Mouse (Mus musculus): ENCODE data around the gene Dclk2.

Gene Dclk2

GRCm38 (mm10) chr3:86839606-86840005, 81.0 kb downstream of the Dclk2 start:
- DNase-seq = no peak

DNA sequence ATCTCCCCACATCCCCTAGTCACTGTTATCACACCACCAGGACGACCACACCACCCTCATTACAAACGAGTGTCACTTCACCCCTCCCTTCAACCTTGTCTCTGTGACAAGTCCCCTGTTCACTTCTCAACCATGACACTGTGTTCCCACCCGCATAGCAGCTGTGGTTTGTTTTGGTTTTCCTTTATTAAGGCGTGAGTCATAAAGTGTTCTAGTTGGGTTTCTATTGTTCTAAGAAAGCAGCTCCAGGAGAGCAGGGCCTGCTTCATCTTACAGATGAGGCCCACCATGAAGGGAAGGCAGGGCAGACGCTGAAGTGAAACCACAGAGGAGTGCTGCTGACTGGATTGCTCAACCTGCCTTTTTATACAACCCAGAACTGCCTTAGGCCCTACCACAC, 83.3 kb downstream of the Dclk2 start:
- DNase-seq = no peak

DNA sequence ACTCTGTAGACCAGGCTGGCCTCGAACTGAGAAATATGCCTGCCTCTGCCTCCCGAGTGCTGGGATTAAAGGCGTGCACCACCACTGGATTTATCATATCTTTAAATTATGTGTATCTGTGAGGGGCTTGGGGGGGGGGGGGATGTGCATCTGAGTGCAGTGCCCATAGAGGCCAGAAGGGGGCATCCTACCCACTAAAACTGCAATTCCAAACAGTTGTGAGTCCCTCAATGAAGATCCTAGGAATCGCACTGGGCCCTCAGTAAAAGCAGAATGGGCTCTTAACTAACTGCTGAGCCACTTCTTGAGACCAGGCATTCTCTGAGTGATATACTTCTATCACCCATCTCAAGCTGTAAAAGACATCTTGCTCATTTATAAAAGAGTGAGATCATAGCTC, 85.5 kb downstream of the Dclk2 start:
- DNase-seq = no peak

GRCm38 (mm10) chr3:86834341-86834740, 86.3 kb downstream of the Dclk2 start:
- DNase-seq = no peak

DNA sequence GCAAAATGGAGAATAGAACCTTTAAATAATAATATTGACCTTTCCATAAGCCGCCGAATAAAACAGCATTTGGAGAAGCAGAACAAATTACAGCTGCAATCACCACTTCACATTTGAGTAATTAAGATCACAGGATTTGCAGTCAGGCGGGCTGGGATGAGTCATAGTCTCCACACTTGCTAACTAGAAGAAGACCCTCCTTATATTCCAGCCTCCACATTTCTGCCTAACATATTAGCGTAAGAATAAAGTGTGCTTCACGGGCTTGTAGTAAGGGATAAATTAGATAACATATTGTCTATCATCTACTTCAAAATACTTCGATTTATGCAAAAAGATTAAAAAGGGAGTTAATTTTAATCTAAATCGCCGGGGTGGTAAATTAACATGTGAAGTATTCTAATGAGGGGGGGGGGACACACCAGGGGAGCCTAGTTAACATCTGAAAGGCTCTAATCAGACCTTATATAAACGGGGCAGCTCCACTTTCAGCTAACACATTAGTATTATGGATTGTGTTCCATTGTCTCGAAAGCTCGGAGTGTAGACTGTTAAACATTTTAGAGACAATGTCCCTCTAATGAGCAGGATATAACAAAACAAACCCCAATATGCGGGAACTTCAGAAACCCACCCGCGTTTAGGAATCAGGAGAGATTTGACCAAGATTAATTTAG, 87.9 kb downstream of the Dclk2 start:
- no peak for DNase-seq

- no peak for DNase-seq
These were observed 88.5 kb downstream of the Dclk2 start for GRCm38 (mm10) chr3:86832115-86832514.

DNA sequence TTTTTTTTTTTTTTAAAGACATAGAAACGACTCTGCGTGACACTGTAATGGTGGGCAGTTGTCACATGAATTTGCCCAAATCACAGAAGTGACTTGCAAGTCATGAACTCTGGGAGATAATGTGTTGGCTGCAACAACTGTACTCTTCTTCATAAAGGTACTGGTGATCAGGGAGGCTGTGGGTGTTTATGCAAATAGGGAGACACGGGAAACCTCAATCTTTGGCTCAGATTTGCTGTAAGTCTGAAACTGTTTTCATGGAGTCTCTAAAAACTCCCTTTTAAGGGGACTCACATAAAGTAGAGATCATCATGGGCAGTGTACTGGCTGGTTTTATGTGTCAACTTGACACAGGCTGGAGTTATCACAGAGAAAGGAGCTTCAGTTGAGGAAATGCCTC, 93.1 kb downstream of the Dclk2 start:
- no peak for DNase-seq

GRCm38 (mm10) chr3:86821383-86821782, 99.3 kb downstream of the Dclk2 start:
- peak; percentile 48 for DNase-seq

- DNase-seq = no peak
These were observed 100.3 kb downstream of the Dclk2 start for GRCm38 (mm10) chr3:86820344-86820743.

- DNase-seq = no peak
These were observed 101.3 kb downstream of the Dclk2 start for GRCm38 (mm10) chr3:86819372-86819771.

- peak; percentile 79 for DNase-seq
These were observed 102.6 kb downstream of the Dclk2 start for GRCm38 (mm10) chr3:86818001-86818585.

DNA sequence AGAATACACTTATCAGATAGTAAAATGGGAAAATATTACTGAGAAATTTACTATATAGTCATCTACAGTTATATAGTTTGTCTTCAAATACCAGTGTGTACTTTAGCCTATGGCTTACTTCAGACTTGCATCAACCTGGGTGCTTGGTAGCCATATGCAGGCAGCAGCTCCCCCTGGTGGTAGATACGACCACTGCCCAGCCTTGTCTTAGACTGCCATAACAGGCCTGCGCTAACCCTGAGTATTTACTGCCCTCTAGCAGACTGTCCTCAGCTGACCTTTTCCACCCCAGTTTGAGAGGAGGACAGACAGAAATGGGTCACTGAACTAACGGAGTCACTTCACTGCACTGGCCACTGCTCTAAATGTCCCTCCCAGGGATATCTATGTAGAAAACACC, 108.0 kb downstream of the Dclk2 start:
- DNase-seq = peak; percentile 75

DNA sequence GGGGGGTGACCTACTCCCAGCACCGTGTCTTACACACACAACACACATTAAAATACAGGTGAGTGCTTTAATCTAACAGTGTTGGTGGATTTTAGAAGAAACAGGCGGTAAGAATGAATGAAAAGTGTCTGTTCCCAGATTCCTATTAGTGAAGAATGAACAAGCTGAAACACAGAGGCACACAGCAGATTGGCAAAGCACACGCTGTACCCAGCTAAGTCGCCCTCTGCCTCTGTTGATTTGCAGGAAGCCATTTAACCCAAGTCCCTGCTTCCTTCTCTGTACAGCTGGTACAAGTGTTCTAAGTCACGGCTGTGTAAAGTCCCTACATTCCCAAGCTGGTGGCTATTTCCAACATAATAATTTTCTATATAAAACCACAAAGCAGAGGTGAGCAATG, 109.7 kb downstream of the Dclk2 start:
- no peak for DNase-seq

- no peak for DNase-seq
These were observed 111.0 kb downstream of the Dclk2 start for GRCm38 (mm10) chr3:86809646-86810045.

DNA sequence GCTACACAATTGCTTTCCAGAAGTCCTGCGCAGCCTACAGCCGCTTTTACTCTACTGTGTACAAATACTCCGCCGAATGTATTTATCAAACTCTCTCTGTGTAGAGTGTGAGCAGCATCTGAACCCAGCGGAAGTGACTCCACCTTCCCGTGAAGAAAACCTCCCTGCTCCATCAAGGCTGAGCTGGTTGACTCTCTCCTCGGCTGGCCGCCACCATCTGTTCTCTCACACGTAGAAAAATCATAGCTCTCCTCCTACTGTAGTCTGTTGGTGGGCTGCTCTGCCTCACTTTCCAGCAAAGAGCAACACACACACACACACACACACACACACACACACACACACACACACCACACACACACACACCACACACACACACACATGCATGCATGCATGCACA, 111.5 kb downstream of the Dclk2 start:
- DNase-seq = no peak

- DNase-seq = peak; percentile 67
These were observed 112.7 kb downstream of the Dclk2 start for GRCm38 (mm10) chr3:86807750-86808467.

DNA sequence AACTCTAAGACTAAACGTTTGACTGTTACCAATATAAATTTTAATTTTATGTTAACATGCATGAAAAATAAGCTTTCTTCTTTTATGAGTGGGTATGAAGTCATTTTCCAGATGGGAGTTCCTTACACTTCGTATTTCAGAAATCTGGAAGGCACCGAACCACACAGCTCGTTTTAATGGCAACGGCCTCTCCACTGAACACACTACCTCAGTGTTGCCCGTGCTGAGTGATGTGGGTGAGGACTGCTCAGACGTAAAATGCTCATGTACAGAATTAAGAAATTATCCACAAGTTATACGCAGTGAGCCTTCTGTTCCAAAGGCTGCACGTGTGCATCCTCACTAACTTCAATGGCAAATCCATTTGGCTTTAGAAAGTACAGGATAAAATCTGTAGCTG, 113.8 kb downstream of the Dclk2 start:
- DNase-seq = no peak

DNA sequence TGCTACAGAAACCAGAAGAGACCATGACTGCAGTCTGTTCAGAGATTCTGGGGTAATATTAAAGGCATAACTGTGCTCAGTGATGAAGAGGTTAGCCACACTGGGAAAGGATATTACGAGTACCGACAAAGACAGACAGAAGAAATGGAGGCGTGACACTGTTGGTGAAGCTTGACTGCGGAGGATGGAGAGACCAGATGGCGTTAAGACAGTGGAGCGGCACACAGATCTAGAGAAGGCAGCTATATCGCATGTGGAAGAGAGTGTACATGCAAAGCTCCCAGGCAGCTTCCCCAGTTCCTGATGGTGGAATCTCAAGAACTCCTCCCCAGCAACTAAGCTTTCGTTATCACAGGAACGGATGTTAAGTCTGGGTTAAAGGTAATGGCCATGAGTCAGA, 116.4 kb downstream of the Dclk2 start:
- no peak for DNase-seq

GRCm38 (mm10) chr3:86802825-86803224, 117.8 kb downstream of the Dclk2 start:
- no peak for DNase-seq

DNA sequence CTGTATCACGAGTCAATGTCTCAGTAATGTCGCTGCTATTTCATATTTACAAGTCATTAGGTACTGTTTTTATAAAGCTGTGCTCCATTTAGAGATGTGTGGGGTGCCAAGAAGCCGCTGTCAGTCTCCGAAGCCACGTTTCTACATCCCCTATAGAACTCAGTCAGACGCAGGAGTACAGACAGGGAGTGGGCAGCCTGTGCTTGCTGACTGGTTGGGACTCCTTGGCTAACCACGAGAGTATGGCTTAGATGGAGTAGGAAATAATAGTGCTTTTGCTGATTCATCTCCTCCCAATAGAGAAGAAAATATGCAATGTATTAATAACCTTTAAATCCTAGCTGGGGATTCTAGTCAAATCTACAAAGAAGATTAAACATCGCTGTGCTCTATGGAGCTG, 119.8 kb downstream of the Dclk2 start:
- no peak for DNase-seq

DNA sequence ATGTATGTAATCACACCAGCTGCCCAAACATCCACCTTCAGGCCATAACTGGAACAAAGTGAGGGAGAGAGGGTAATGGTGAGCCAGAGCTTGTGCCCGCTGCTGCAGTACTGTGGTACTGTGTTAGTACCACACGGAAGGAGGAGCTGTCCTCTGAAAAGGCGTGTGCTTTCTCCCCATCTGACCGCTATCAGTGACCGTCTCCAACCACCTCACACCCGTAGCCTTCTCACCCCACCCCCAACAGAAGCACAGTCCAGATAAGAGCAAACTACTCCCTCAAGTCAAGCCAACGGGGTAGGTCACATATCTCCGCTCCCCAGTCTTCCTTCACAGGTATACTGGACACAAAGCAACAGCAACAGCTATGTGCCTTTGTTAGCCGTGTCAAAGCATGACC, 121.6 kb downstream of the Dclk2 start:
- DNase-seq = no peak

DNA sequence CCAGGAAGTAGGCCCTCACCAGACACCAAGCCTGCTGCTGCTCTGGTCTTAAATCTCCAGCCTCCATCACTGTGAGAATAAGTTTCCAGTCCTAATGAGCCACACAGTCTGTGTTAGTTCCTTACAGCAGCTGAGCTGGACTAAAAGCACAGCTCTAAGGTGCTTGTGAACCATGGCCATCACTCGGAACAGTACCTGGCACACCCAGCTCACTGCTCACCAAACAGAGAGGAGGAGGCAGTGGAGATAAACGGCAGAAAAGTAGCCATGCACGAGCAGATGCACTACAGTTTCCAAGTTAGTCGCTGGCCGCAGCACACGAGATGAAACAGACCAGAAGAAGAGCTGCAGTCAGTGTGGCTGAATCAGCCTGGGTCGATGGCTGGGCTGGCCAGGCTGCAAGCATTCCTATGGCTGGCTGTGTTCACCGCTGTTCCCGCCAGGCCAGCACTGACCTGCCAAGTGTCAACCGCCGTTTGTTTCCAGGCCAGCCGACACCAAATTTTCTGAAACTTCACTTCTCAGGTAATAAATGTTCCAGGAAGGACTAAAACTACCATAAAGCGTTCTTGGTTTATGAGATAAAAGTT, 122.7 kb downstream of the Dclk2 start:
- no peak for DNase-seq

DNA sequence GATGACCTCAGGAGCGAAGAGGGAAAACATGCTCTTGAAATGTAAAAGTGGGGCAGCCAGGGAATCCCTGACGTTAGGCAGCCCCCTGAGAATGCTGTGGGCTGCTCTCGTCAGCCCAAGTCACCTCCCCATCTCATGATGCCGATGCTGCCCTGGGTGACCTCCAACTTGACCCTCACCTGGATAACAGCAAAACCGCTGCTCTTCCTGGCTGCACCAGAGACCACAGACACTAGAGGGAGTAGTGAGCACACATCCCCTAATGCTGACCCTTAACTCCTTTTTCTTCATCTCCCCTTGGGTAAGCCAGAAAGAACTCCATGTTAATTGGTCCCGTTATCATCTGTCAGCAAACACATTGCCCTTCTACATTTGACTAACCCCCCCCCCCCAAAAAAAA, 123.9 kb downstream of the Dclk2 start:
- DNase-seq = no peak

DNA sequence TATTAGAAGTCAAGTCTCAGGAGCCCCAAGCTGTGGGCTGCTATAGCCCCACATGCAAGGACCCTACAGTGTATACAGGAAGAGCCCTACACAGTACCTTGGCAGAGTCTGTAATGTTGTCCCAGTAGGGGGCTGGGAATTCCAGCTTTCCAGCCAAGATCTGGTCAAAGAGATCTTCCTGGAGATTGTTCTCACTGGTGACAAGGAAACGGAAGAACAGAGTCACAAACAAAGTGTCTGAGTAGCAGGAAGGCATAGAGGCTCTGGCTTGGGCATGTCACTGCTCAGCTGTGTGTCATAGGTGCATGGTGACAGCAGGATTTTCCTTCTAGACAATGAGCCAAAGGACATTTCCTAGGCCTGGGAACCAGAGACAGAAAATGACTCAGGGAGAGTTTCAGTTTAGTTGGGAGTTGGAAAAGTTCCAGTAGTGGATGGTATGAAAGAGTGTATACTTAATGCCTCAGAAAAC, 126.9 kb downstream of the Dclk2 start:
- DNase-seq = no peak
